Mouse (Mus musculus): ENCODE results near the gene Gm37240. TPM values are rescaled to one million over a fixed set of nuclear protein-coding genes. Genes with fewer than 3 reads are reported as not detected.

Gene Gm37240
- total RNA-seq, 2 experiments from 2014 or later = 1.4 to 2.4 TPM

DNA sequence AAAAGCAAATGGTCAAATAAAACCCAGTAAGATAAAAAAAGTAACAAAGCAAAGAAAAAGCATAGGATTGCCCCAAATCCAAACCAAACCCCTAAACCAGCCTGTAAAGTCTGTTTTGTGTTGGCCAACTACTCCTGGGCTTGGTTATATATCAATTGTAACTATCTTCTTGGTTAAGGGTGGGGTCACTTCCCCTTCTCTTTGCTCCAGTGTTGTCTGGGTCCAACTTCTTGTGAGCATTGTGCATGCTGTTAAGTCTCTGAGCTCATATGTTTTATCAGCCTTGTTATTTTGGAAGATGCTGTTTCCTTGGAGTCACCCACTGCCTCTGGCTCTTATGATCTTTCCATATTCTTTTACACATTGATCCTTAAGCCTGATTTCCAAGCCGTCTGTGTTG, 1032.9 kb downstream of the Gm37240 start:
- no peak overlapping the region for H3K27ac ChIP-seq
- no peak for TF ChIP-seq CTCF (conservative IDR thresholded peaks at IDR 0.05)
- no peak for DNase-seq (ENCODE audit: low spot score in 2 of 2)
- no peak overlapping the region for H3K4me3 ChIP-seq

DNA sequence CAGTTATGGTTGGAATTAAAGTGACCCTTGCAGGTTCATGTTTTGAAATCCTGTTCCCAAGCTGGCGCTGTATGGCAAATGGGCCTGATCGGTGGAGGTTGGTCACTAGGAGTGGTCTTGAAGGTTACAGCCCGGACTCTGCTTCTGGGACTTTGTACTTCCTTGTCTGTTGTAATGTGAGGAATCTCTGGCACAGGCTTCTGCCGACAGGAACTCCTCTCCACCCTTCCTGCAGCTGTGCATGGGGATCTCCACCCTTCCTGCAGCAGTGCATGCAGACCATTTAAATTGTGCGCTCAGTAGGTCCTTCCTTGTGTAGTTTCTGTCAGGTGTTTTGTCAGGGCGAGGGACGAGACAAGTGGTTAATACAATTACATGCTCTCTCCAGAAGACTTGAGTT, 1034.4 kb downstream of the Gm37240 start:
- Histone ChIP-seq H3K27ac (peak overlapping the region; percentile 51), H3K4me3 (no peak overlapping the region)
- no peak for DNase-seq (ENCODE audit: low spot score in 2 of 2)
- no peak for TF ChIP-seq CTCF (conservative IDR thresholded peaks at IDR 0.05)

DNA sequence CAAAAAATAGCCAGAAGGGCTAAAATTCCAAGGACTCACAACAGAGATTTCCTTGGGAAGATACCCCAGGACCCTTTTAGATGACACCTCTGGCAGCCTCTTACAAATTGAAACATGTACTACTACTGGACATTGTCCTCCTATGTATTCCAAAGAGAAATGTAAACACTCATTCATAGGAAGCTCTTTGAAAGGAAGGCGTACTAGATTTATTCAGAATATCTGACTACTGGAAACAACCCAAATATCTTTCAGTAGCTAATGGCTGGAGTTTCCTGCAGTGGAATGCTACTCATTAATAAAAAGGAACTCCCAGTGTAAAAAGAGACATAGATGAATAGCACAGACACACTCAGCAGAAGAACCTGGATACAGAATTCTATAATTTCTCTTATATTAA, 1035.5 kb downstream of the Gm37240 start:
- H3K27ac ChIP-seq = no peak overlapping the region
- TF ChIP-seq CTCF (conservative IDR thresholded peaks at IDR 0.05) = no peak
- DNase-seq (ENCODE audit: low spot score in 2 of 2) = no peak
- no peak overlapping the region for H3K4me3 ChIP-seq

DNA sequence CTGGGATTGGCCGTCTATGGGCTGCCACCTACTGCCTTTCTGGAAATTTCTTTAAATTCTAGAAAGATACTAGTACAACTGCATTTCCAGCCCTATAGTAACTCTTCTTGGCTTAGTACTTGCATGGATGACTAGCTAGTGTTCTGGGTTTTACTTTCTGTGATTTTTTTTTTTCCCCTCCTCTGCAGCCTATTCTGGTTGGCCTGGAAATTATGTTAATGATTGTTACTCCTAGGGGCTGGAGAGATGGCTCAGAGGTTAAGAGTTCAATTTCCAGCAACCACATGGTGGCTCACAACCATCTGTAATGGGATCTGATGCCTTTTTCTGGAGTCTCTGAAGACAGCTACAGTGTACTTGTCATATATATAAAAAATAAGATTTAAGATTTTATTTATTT, 1036.9 kb downstream of the Gm37240 start:
- no peak overlapping the region for H3K4me3 ChIP-seq
- DNase-seq (ENCODE audit: low spot score in 2 of 2) = no peak
- H3K27ac ChIP-seq = no peak overlapping the region
- no peak for TF ChIP-seq CTCF (conservative IDR thresholded peaks at IDR 0.05)

DNA sequence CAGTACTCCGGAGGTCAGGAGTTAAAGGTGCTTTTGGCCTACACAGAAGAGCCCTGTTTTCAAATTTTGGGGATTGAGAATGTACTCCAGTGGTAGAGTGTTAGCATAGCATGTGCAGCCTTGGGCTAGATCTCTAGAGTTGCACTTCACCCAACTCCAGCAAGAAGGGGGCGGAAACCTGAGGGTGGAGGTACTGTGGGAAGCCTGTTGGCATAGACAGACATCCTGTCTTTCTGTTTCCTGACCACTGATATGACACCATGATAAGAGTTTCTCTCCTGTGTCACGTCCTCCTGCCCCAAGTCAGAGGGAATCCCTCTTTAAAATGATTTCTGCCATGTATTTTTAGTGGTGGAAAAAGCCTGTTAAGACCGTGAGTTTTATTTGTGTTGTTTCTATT, 1038.5 kb downstream of the Gm37240 start:
- no peak for DNase-seq (ENCODE audit: low spot score in 2 of 2)
- Histone ChIP-seq H3K4me3 (no peak overlapping the region), H3K27ac (no peak overlapping the region)
- no peak for TF ChIP-seq CTCF (conservative IDR thresholded peaks at IDR 0.05)

DNA sequence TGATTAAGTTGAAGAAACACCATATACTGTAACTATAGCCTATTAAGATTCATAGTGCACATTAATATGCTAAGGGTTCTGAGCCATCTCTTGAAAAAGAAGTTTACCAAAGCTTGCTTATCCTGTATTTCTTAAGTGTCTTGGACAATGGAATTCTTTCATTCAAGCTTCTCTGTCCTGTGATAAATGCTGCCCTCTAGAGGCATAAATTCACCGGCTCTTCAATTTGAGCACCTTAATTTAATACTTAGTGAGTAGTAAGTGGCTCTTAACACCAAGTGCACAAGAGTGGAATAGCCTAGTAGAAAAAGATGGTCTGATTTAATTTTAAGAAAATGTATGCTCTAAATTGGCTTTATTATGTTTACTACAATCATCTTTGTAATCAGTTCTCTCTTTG, 1043.7 kb downstream of the Gm37240 start:
- TF ChIP-seq CTCF (conservative IDR thresholded peaks at IDR 0.05) = peak; percentile 90
- DNase-seq (ENCODE audit: low spot score in 2 of 2) = peak; percentile 58 to 69
- Histone ChIP-seq H3K4me3 (no peak overlapping the region), H3K27ac (no peak overlapping the region)

DNA sequence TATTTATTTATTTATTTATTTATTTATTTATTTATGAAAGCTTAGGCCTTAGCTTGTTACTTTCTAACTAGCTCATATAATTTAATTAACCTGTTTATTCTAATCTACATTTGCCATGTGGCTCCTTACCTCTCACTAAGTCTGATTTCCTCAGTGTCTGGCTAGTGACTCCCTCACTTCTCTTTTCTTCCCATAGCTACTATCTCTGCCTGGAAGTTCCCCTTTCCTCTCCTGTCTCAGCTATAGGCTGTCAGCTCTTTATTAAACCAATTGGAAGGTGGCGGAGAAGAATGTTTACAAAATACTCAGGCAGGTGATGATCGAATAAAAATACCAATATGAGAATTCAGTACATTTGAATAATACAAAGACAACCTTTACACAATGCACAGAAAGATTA, 1044.5 kb downstream of the Gm37240 start:
- no peak overlapping the region for H3K27ac ChIP-seq
- H3K4me3 ChIP-seq = no peak overlapping the region
- DNase-seq (ENCODE audit: low spot score in 2 of 2) = no peak
- TF ChIP-seq CTCF (conservative IDR thresholded peaks at IDR 0.05) = no peak

DNA sequence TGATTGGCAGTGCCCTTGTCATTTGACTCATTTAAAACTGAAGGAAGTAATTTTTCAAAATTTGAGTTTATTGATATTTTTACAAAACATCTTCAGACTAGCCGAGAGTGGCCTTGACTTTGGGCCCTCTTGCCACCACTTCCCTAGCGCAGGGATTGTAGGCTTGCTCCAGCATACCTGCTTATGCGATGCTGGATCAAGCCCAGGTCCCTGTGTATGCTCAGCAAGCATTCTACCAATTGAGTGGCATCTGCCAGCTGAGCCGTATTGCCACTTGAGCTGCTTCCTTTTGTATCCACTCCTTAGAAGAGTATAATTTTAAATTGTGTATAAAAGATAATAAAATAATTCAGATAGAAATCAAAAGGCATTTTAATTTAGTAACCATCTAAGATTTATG, 1046.0 kb downstream of the Gm37240 start:
- no peak overlapping the region for H3K27ac ChIP-seq
- no peak overlapping the region for H3K4me3 ChIP-seq
- TF ChIP-seq CTCF (conservative IDR thresholded peaks at IDR 0.05) = no peak
- DNase-seq (ENCODE audit: low spot score in 2 of 2) = no peak

DNA sequence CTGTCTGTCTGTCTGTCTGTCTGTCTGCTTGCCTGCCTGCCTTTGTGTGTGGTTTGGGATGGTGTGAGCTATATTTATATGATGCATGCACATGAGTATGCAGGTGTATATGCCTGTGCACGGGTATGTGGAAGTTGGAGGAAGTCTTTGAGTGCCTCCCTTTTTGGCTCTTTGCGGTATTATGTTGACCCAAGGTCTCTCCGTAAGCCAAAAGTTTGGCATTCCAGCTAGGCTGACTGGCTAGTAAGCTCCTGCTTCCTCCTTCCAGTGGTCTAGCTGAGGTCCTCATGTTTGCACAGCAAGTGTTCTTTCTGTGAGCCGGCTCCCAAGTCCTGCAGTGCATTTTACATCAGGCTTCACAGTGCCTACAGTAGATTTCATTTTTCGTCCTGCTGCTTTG, 1047.8 kb downstream of the Gm37240 start:
- Histone ChIP-seq H3K27ac (no peak overlapping the region), H3K4me3 (no peak overlapping the region)
- DNase-seq (ENCODE audit: low spot score in 2 of 2) = no peak
- TF ChIP-seq CTCF (conservative IDR thresholded peaks at IDR 0.05) = no peak

DNA sequence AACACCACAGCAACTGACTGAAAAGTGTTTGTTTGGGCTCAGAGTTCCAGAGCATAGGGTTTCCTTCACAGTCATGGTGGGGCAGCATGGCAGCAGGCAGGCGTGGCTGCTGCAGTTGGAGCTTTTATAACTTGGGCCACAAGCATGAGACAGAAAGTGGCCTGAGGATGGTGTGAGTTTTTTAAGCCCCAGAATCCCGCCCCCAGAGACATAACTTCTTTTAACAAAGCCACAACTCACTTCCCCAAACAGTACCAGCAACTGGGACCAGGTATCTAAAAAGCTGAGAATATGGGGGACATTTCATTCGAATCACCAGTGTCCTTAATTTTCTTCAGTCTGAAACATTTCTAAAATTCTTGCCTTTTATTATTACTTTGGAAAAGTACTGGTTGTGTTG, 1049.3 kb downstream of the Gm37240 start:
- H3K4me3 ChIP-seq = no peak overlapping the region
- TF ChIP-seq CTCF (conservative IDR thresholded peaks at IDR 0.05) = no peak
- no peak overlapping the region for H3K27ac ChIP-seq
- DNase-seq (ENCODE audit: low spot score in 2 of 2) = no peak

DNA sequence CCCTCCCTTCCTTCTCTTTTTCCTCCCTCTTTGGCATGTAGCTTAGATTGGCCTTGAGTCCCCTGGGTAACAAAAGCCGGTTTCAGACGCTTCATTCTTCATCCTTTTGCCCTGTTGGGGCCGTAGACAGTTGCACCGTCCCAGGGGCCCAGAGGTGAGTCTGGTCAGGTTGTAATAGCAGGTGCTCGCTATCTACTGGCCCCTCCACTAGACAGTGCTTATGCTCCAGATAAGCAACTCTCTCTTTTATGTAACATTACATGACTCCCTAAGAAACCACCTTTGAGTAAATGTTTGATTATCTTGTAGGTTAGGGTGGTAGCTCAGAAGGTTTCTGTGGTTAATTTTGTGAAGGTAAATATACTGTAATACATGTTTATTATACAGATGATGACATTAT, 1051.3 kb downstream of the Gm37240 start:
- Histone ChIP-seq H3K27ac (no peak overlapping the region), H3K4me3 (no peak overlapping the region)
- no peak for DNase-seq (ENCODE audit: low spot score in 2 of 2)
- TF ChIP-seq CTCF (conservative IDR thresholded peaks at IDR 0.05) = no peak

DNA sequence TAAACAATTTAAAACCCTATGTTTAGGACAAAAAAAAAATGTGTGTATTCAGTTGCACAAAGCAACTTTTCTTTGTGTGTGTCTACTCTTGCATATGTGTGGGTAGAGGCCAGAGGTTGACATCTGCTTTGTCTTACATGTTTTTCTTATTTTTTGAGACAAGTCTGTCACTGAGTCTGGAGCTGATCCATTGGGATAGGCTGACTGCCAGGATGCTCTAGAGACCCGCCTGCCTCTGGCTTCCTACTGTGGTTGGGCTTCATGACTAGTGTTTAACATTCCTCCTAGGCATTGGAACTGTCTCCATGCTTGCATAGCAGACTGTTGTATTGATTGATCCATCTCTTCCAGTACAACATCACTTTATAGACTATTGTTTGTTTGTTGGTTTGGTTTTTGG, 1058.0 kb downstream of the Gm37240 start:
- TF ChIP-seq CTCF (conservative IDR thresholded peaks at IDR 0.05) = no peak
- Histone ChIP-seq H3K27ac (no peak overlapping the region), H3K4me3 (no peak overlapping the region)
- no peak for DNase-seq (ENCODE audit: low spot score in 2 of 2)

DNA sequence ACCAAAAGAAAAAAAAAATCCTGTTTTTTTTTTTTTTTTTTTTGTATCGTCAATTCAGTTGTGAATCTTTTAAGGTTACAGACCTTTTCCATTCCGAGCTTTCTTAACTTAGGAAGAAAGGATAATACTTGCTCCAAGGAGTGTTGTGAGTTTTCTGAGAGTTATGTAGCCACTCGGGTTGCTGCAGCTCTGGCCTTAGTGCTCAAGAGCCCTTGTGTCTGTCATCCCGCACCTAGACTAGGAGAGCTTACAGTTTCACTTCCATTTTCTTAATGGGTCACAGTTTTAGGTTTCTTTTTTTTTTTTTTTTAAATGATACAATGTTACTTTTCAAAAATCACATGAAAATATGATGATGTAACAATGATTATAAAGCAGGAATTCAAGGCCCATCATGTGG, 1059.7 kb downstream of the Gm37240 start:
- TF ChIP-seq CTCF (conservative IDR thresholded peaks at IDR 0.05) = no peak
- H3K4me3 ChIP-seq = no peak overlapping the region
- DNase-seq (ENCODE audit: low spot score in 2 of 2) = no peak
- H3K27ac ChIP-seq = no peak overlapping the region

DNA sequence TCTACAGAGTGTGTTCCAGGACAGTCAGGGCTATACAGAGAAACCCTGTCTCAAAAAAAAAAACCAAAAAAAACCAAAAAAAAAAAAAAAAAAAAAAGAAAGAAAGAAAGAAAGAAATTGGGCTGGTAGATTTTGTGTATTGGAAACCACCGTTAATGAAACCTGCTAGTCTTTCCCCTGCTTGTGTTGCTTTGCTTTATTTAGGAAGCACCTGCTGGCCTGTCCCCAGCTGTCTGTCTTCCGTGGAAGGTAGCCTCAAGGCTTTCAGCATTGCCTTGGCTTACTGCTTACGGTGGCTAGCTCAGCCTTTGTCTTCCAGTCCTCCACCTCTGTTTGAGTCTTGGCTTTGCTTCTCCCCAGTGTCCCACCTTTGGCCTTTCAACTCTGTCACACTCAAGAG, 1060.4 kb downstream of the Gm37240 start:
- Histone ChIP-seq H3K27ac (no peak overlapping the region), H3K4me3 (no peak overlapping the region)
- no peak for TF ChIP-seq CTCF (conservative IDR thresholded peaks at IDR 0.05)
- DNase-seq (ENCODE audit: low spot score in 2 of 2) = no peak

DNA sequence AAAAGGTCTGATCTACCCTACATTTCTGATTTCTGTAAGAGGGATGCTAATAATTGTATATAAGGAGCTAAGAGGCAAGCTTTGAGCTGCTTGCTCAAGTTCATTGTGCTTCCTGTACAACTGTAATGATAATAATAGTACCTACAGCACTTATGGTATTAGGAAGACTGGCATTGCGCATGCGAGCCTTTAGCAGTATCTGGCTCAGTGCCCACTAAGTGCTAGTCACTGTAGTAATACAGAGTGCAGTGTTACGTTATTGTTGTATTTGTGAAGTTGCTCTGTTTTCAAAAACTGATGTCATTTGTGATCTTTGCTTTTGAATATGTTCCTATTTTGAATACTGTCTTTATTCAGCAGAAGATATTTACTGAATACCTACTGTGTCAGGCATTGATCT, 1060.9 kb downstream of the Gm37240 start:
- Histone ChIP-seq H3K4me3 (no peak overlapping the region), H3K27ac (no peak overlapping the region)
- DNase-seq (ENCODE audit: low spot score in 2 of 2) = no peak
- no peak for TF ChIP-seq CTCF (conservative IDR thresholded peaks at IDR 0.05)
